Mouse (Mus musculus) testis, postnatal 10 days (tissue): Measurements from ENCODE around the gene Peak1.
A peak's percentile ranks its signal among the peaks of the same experiment; 100 is the strongest.

Experiments
- DNase-seq: peaks from one replicate; pipeline ENCODE4 v3.0.0; 2021; ENCODE audit warnings: low spot score

Gene Peak1

GRCm38 (mm10) chr9:56200200-56200599, 217.7 kb downstream of the Peak1 start:
- DNase-seq = no peak

DNA sequence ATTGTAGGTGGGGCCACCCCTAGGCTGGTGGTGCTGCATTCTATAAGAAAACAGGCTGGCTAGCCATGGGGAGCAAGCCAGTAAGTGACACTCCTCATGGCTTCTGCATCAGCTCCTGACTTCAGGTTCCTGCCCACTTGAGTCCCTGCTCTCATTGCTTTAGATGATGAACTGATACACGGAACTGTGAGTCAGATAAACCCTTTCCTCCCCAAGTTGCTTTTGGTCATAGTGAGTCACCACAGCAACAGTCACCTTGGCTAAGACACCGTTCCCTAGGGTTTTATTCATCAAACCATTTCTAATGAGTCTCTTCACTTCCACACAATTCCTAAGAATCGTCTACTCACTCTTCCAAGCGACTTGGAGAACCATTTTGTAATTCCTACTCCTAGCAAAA, 220.9 kb downstream of the Peak1 start:
- no peak for DNase-seq

GRCm38 (mm10) chr9:56195193-56195592, 222.7 kb downstream of the Peak1 start:
- no peak for DNase-seq

DNA sequence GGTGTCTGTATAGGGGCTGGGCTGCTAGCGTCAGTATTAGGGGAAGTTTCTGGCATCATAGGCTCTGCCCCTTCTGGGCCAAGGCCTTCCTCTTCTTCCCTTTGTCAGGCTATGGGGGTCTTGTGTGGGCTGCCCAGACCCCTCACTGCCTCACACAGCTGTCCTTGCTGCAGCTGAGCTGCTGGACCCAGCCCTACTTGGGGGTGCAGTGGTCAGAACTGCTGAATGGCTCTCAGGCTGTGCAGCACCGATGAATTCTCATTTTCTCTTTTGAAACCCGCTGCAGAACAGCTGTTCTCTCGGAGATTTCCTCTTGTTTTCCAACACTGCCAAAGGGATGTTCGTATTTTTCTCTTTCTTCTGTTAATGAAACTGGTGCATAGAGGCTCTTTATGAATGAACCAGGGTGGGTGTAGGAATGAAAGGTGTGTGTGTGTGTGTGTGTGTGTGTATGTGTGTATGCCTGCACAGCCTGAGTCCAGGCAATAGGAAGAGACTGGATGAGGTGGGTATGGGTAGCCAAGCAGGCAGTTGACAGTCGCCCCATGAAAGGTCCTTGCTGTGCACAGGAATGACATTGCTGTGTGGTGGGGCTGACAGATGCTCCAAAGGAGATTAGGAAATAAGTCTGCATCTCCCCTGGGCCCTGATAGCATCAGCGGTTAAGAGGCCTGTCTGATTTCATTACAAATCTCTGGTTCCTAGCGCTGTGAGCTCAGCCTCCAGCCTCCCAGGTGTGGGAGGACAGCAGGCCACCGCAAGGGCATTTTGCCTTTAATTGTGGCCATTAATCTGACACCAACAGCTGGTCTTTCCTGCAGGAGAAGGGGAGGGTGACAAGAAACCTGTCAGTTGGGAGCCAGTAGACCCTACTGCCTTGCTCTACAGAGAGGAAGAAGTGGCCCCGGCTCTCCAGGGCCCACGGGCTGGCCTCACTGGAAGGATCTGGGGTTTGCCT, 226.1 kb downstream of the Peak1 start:
- DNase-seq = no peak

- DNase-seq = no peak
These were observed 237.6 kb downstream of the Peak1 start for GRCm38 (mm10) chr9:56180118-56180781.

GRCm38 (mm10) chr9:56179416-56180117, 238.3 kb downstream of the Peak1 start:
- DNase-seq = peak; percentile 52

- no peak for DNase-seq
These were observed 240.5 kb downstream of the Peak1 start for GRCm38 (mm10) chr9:56177354-56177753.

- DNase-seq = no peak
These were observed 242.6 kb downstream of the Peak1 start for GRCm38 (mm10) chr9:56175316-56175715.

DNA sequence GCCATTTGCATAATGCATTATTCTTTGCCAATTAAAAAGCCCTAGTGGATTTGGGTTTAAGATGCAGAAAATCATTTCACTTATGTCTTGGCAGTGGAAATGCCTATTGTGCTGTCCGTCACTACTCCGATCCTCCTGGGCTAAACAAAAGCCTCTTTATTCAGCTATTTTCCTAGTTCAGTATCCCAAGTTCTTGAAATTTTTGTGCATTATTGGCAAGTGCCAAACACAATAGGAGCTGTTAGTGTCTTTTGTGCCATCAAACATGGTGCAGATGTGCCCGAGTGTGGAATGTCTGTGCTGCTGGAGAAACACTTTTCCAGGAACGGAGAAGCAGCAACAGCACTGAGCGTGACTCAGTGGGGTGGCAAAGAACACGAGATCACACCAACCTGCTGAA, 250.2 kb downstream of the Peak1 start:
- no peak for DNase-seq

DNA sequence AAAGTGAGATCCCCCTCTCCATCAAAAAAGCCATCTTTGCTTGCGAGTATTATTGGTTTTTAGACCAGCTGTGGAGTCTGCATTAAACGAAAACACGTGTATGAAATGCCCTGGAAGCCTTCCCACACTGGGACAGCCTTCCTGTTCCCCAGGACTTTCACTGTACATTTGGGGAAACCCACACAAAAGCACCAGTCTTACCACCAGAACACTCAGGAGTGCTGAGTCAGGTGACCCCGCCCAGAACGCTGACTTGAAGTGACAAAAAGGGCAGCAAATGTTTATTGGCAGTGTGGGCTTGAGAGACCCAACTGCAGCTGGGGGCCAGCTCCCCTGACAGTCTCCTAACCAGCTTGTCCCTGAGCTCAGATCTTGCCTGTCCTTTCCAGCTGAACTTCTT, 251.7 kb downstream of the Peak1 start:
- DNase-seq = no peak

GRCm38 (mm10) chr9:56165377-56165776, 252.5 kb downstream of the Peak1 start, which contains the start of gene Tspan3:
Tspan3 (minus strand) TSS chr9:56165477.
- DNase-seq = no peak

- peak; percentile 91 for DNase-seq
These were observed 257.3 kb downstream of the Peak1 start for GRCm38 (mm10) chr9:56160341-56161141.

GRCm38 (mm10) chr9:56159456-56159855, 258.4 kb downstream of the Peak1 start:
- DNase-seq = no peak

- DNase-seq = no peak
These were observed 259.8 kb downstream of the Peak1 start for GRCm38 (mm10) chr9:56158077-56158476.

DNA sequence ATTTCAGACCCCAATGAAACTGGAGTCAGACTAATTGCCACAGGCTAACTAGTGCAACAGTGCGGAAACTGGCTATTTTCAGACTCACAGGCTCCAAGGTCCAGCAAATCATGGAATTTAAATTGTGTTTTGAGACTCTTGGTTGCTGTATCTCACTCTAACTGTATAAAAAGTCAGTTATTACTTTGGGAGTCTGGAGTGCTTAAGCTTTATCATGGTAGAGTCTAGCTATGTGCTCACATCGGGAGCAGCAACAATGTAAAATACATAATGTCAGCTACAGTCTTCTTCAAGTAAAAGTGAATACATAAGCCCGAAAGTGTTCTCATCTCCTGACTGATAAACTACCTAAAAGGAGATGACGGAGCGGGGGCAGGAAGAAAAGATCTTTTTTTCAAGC, 263.3 kb downstream of the Peak1 start:
- DNase-seq = no peak

- no peak for DNase-seq
These were observed 265.3 kb downstream of the Peak1 start for GRCm38 (mm10) chr9:56152482-56153007.

DNA sequence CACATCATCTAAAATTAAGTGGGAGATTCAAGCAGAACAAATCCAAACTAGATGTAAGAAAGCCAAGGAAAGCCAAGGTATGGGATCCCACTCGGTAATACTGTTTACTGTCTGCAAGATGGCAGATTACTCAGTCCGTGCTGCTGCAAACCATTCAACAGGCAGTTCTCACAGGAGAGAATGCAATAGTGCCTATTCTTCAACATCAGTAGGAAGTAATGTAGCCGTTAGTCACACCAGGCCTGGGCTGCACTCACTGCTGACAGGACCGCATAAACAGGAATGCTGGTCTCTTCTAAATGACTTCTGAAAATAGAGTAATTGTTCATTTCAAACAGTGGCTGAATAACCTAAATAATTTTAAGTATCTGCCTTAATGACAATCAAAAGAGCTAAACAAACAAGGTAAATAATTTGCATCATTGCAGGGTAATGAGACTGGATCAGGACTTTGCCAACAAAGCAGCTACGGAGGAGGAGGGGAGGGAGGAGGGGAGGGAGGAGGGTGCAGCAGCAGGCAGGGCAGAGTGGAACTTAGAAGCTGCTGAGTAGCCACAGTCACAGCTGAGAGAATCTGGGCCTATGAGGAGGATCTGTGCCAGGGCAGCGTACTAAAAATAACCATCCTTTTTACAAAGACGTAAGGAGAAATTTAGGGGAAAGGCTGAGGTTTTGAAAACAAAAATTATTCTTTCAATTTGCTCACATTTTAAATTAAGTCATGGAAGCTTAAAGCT, 266.0 kb downstream of the Peak1 start:
- DNase-seq = no peak
